Mouse (Mus musculus) hindbrain, embryonic 10.5 days (tissue): Measurements from ENCODE around the gene Sin3a. TPM values are rescaled to one million over a fixed set of nuclear protein-coding genes. Genes with fewer than 3 reads are reported as not detected.

Experiments used
- DNase-seq: peaks from one replicate; pipeline ENCODE4 v3.0.0-alpha.2; 2017; ENCODE audit warnings: low spot score
- H3K27ac ChIP-seq: fragments of 300-500 bp; sonication (generic); 2 replicates; pipeline ENCODE4 v1.5.1; 2016; ENCODE audit warnings: mild to moderate bottlenecking, moderate library complexity
- H3K27me3 ChIP-seq: fragments of 300-500 bp; sonication (generic); 2 replicates; pipeline ENCODE4 v1.6.1; 2016; ENCODE audit warnings: mild to moderate bottlenecking; ENCODE audit not compliant: poor library complexity, insufficient read depth, severe bottlenecking
- H3K36me3 ChIP-seq: fragments of 300-500 bp; sonication (generic); 2 replicates; pipeline ENCODE4 v1.6.1; 2016; ENCODE audit warnings: mild to moderate bottlenecking, moderate library complexity
- H3K4me1 ChIP-seq: fragments of 300-500 bp; sonication (generic); replicated peaks from 2 replicates; pipeline ENCODE4 v1.6.1; 2016; ENCODE audit warnings: mild to moderate bottlenecking
- H3K4me3 ChIP-seq: fragments of 300-500 bp; sonication (generic); 2 replicates; pipeline ENCODE4 v1.5.1; 2016; ENCODE audit warnings: mild to moderate bottlenecking, moderate library complexity
- H3K9me3 ChIP-seq: fragments of 300-500 bp; sonication (generic); 2 replicates; pipeline ENCODE4 v1.6.1; 2016; ENCODE audit warnings: mild to moderate bottlenecking, moderate library complexity
- WGBS: fragments of 180-500 bp; shearing (Covaris S2); methylation state at CpG from one replicate; pipeline ENCODE4 v1.1.7; 2016; 5-methylcytosine and 5-hydroxymethylcytosine counted together
- polyA plus RNA-seq: library from polyadenylated mRNA; unstranded; fragments of >200 nt; fragmentation: Nextera tagmentation; extraction: Ambion mirVana; gene quantifications from 2 replicates; pipeline ENCODE4 v1.2.1, GENCODE M21; 2016

Gene Sin3a
- polyA plus RNA-seq, 1 experiment from 2014 or later, result 46.7 TPM

GRCm38 (mm10) chr9:57075681-57076381, 4.0 kb downstream of the Sin3a start:
- no peaks in the 10 kb centered on the region for H3K27me3 ChIP-seq
- no peaks in the 10 kb centered on the region for H3K9me3 ChIP-seq
- peak overlapping the region; percentile 92 for H3K4me3 ChIP-seq
- H3K4me1 ChIP-seq, result peaks cover 32% of the 10 kb centered on the region
- H3K27ac ChIP-seq, result peak overlapping the region; percentile 97
- 0 out of 2 replicates have a peak, but pooled peaks cover 4% of the 10 kb centered on the region for H3K36me3 ChIP-seq
- DNase-seq, result peak; percentile 99
- under 1% methylated on average over 43 of the region's 43 CpGs for WGBS

- Histone ChIP-seq H3K4me3 (peak overlapping the region; percentile 92), H3K9me3 (no peaks in the 10 kb centered on the region), H3K27me3 (no peaks in the 10 kb centered on the region), H3K4me1 (peaks cover 25% of the 10 kb centered on the region), H3K36me3 (0 out of 2 replicates have a peak, but pooled peaks cover 4% of the 10 kb centered on the region), H3K27ac (peak overlapping the region; percentile 97)
- WGBS, result 1% methylated on average over 70 of the region's 72 CpGs
- DNase-seq, result peak; percentile 91
These were observed 5.1 kb downstream of the Sin3a start for GRCm38 (mm10) chr9:57076701-57077660.

GRCm38 (mm10) chr9:57082236-57082635, 10.4 kb downstream of the Sin3a start:
- H3K36me3 ChIP-seq, result peaks cover 42% of the 10 kb centered on the region
- peaks cover 10% of the 10 kb centered on the region for H3K4me1 ChIP-seq
- DNase-seq, result no peak
- no peaks in the 10 kb centered on the region for H3K9me3 ChIP-seq
- no peak overlapping the region for H3K27ac ChIP-seq
- H3K27me3 ChIP-seq, result no peaks in the 10 kb centered on the region
- H3K4me3 ChIP-seq, result no peak overlapping the region
- 84% methylated on average over 3 of the region's 3 CpGs for WGBS

- no peaks in the 10 kb centered on the region for H3K27me3 ChIP-seq
- H3K36me3 ChIP-seq, result peaks cover 99% of the 10 kb centered on the region
These were observed 45.5 kb downstream of the Sin3a start for GRCm38 (mm10) chr9:57117261-57117755.

GRCm38 (mm10) chr9:57129641-57130040, 57.8 kb downstream of the Sin3a start:
- no peaks in the 10 kb centered on the region for H3K9me3 ChIP-seq
- H3K36me3 ChIP-seq, result peaks cover 55% of the 10 kb centered on the region
- DNase-seq, result no peak
- no peaks in the 10 kb centered on the region for H3K27me3 ChIP-seq
- no peak overlapping the region for H3K27ac ChIP-seq
- H3K4me3 ChIP-seq, result peak overlapping the region; percentile 72
- H3K4me1 ChIP-seq, result peaks cover 17% of the 10 kb centered on the region

More at GRCm38 (mm10) chr9:57117261-57117755, 45.5 kb downstream of the Sin3a start:
- Histone ChIP-seq H3K4me1 (no peaks in the 10 kb centered on the region), H3K27ac (no peak overlapping the region), H3K9me3 (no peaks in the 10 kb centered on the region), H3K4me3 (no peak overlapping the region)
- DNase-seq, result no peak
- WGBS, result 88% methylated on average over 13 of the region's 13 CpGs

GRCm38 (mm10) chr9:57130577-57131433, 59.0 kb downstream of the Sin3a start, which contains the start of gene Man2c1:
Gene Man2c1 (plus strand): TSS chr9:57130690.
- H3K27ac ChIP-seq, result peak within 1 kb of the TSS; percentile 94
- H3K27me3 ChIP-seq, result no peaks in the 10 kb centered on the region
- H3K9me3 ChIP-seq, result no peaks in the 10 kb centered on the region
- DNase-seq, result peak; percentile 92
- H3K4me1 ChIP-seq, result peaks cover 17% of the 10 kb centered on the region
- under 1% methylated on average over 58 of the region's 58 CpGs for WGBS
- H3K4me3 ChIP-seq, result peak within 1 kb of the TSS; percentile 72
- H3K36me3 ChIP-seq, result peaks cover 55% of the 10 kb centered on the region

- H3K36me3 ChIP-seq, result peaks cover 80% of the 10 kb centered on the region
- H3K9me3 ChIP-seq, result no peaks in the 10 kb centered on the region
- no peaks in the 10 kb centered on the region for H3K4me1 ChIP-seq
- H3K27ac ChIP-seq, result no peak overlapping the region
- H3K27me3 ChIP-seq, result no peaks in the 10 kb centered on the region
- DNase-seq, result no peak
- no peak overlapping the region for H3K4me3 ChIP-seq
- 88% methylated on average over 6 of the region's 6 CpGs for whole genome bisulfite sequencing
These were observed 65.4 kb downstream of the Sin3a start for GRCm38 (mm10) chr9:57137246-57137645.

GRCm38 (mm10) chr9:57137777-57138176, 65.9 kb downstream of the Sin3a start:
- Histone ChIP-seq H3K27ac (no peak overlapping the region), H3K27me3 (no peaks in the 10 kb centered on the region), H3K4me1 (no peaks in the 10 kb centered on the region), H3K9me3 (no peaks in the 10 kb centered on the region), H3K36me3 (peaks cover 85% of the 10 kb centered on the region), H3K4me3 (no peak overlapping the region)
- no peak for DNase-seq
- 88% methylated on average over 9 of the region's 9 CpGs for WGBS

- H3K4me1 ChIP-seq, result no peaks in the 10 kb centered on the region
- no peak overlapping the region for H3K27ac ChIP-seq
- no peaks in the 10 kb centered on the region for H3K27me3 ChIP-seq
- H3K9me3 ChIP-seq, result no peaks in the 10 kb centered on the region
- no peak overlapping the region for H3K4me3 ChIP-seq
- 93% methylated on average over 6 of the region's 6 CpGs for WGBS
- peaks cover 93% of the 10 kb centered on the region for H3K36me3 ChIP-seq
- no peak for DNase-seq
These were observed 66.7 kb downstream of the Sin3a start for GRCm38 (mm10) chr9:57138507-57138906.

GRCm38 (mm10) chr9:57139110-57139509, 67.3 kb downstream of the Sin3a start:
- no peaks in the 10 kb centered on the region for H3K27me3 ChIP-seq
- DNase-seq, result no peak
- no peaks in the 10 kb centered on the region for H3K9me3 ChIP-seq
- H3K4me3 ChIP-seq, result no peak overlapping the region
- 91% methylated on average over 9 of the region's 9 CpGs for WGBS
- H3K4me1 ChIP-seq, result no peaks in the 10 kb centered on the region
- no peak overlapping the region for H3K27ac ChIP-seq
- peaks cover 99% of the 10 kb centered on the region for H3K36me3 ChIP-seq

- WGBS, result 94% methylated on average over 5 of the region's 5 CpGs
These were observed 67.7 kb downstream of the Sin3a start for GRCm38 (mm10) chr9:57139571-57139970.

More at GRCm38 (mm10) chr9:57139571-57139970, 67.7 kb downstream of the Sin3a start:
- Histone ChIP-seq H3K36me3 (peaks cover 100% of the 10 kb centered on the region), H3K27me3 (no peaks in the 10 kb centered on the region), H3K27ac (no peak overlapping the region), H3K4me1 (no peaks in the 10 kb centered on the region), H3K9me3 (no peaks in the 10 kb centered on the region), H3K4me3 (no peak overlapping the region)
- no peak for DNase-seq
